Mouse (Mus musculus): ENCODE data around the gene Ccdc51.

GRCm38 (mm10) chr9:109060898-109061295 lies 21.4 kb upstream of the Ccdc51 start:
- TF ChIP-seq CTCF (IDR thresholded peaks at IDR 0.05; ENCODE audit: extremely low read depth, insufficient read depth, insufficient read length, insufficient replicate concordance) (no peak), POLR2A (IDR thresholded peaks at IDR 0.05; ENCODE audit: low read depth, low read length) (no peak)

All from spleen, adult 2 months (tissue).